Mouse (Mus musculus) limb, embryonic 14.5 days (tissue): ENCODE results near the gene Maged1. TPM values are rescaled to one million over a fixed set of nuclear protein-coding genes. Genes with fewer than 3 reads are reported as not detected.
"Not testable (repeated sequence)": the region's sequence is repeated elsewhere in the genome, so short reads cannot be mapped to it uniquely, and the experiment has no call there.

Experiments
- ATAC-seq: fragments of 200-750 bp; cut with Nextera tagmentation; 2 replicates; pipeline ENCODE4 v1.8.0; 2017; ENCODE audit warnings: low read depth, moderate number of reproducible peaks, moderate TSS enrichment; ENCODE audit not compliant: low FRiP score
- DNase-seq: peaks from one replicate; pipeline ENCODE4 v3.0.0-alpha.2; 2015; ENCODE audit warnings: low spot score
- H3K27ac ChIP-seq: fragments of 300-500 bp; sonication (generic); replicated peaks from 2 replicates; pipeline ENCODE4 v1.5.1; 2014; ENCODE audit warnings: low read depth, mild to moderate bottlenecking, low read length, moderate library complexity, mixed read lengths
- H3K27me3 ChIP-seq: fragments of 300-500 bp; sonication (generic); 2 replicates; pipeline ENCODE4 v1.6.1; 2014; ENCODE audit warnings: low read length, mixed read lengths; ENCODE audit not compliant: control insufficient read depth, insufficient read depth
- H3K36me3 ChIP-seq: fragments of 300-500 bp; sonication (generic); 2 replicates; pipeline ENCODE4 v1.6.1; 2014; ENCODE audit warnings: mild to moderate bottlenecking, low read length, moderate library complexity, mixed read lengths; ENCODE audit not compliant: control insufficient read depth, insufficient read depth
- H3K4me1 ChIP-seq: fragments of 300-500 bp; sonication (generic); 2 replicates; pipeline ENCODE4 v1.6.1; 2014; ENCODE audit warnings: antibody characterized with exemption, low read length, mixed read lengths; ENCODE audit not compliant: control insufficient read depth, insufficient read depth
- H3K4me2 ChIP-seq: fragments of 300-500 bp; sonication (generic); replicated peaks from 2 replicates; pipeline ENCODE4 v1.6.1; 2014; ENCODE audit warnings: low read depth, mild to moderate bottlenecking, low read length, moderate library complexity; ENCODE audit not compliant: severe bottlenecking
- H3K4me3 ChIP-seq: fragments of 300-500 bp; sonication (generic); replicated peaks from 2 replicates; pipeline ENCODE4 v1.5.1; 2014; ENCODE audit warnings: low read length
- H3K9ac ChIP-seq: fragments of 300-500 bp; sonication (generic); 2 replicates; pipeline ENCODE4 v1.6.1; 2014; ENCODE audit warnings: mild to moderate bottlenecking, low read depth, low read length, moderate library complexity; ENCODE audit not compliant: severe bottlenecking
- H3K9me3 ChIP-seq: fragments of 300-500 bp; sonication (generic); 2 replicates; pipeline ENCODE4 v1.6.1; 2016; ENCODE audit warnings: low read length; ENCODE audit not compliant: control insufficient read depth
- POLR2A ChIP-seq: fragments of 200-500 bp; IDR thresholded peaks from 2 replicates; pipeline ENCODE4 v1.8.0; 2012; ENCODE audit warnings: inconsistent platforms, mild to moderate bottlenecking, moderate library complexity, borderline replicate concordance; ENCODE audit not compliant: insufficient read depth, insufficient read length; ENCODE audit errors: extremely low read depth
- WGBS: fragments of 180-500 bp; shearing (Covaris S2); extraction: QIAGEN DNeasy Blood & Tissue Kit; methylation state at CpG from one replicate; pipeline ENCODE4 v1.1.7; 2014; 5-methylcytosine and 5-hydroxymethylcytosine counted together
- polyA plus RNA-seq, 2 experiments: library from polyadenylated mRNA; depleted of rRNA in 1 of 2; stranded (reverse) in 1 of 2; unstranded in 1 of 2; fragments of >200 nt; fragmentation: Nextera tagmentation in 1 of 2; extraction: Ambion mirVana in 1 of 2; gene quantifications; 2 replicates each; pipeline versions ENCODE4 v1.2.1 to v1.2.3; 2012 to 2014

The Maged1 gene
- polyA plus RNA-seq, 2 experiments: 822 to 929 TPM

- Histone ChIP-seq H3K9ac (no peak overlapping the region), H3K27ac (no peak overlapping the region), H3K4me2 (no peak overlapping the region), H3K27me3 (no peaks in the 10 kb centered on the region), H3K4me3 (no peak overlapping the region), H3K9me3 (no peaks in the 10 kb centered on the region), H3K4me1 (no peaks in the 10 kb centered on the region), H3K36me3 (no peaks in the 10 kb centered on the region)
- WGBS: 73% methylated on average over 3 of the region's 3 CpGs
- DNase-seq: no peak
- no peak for TF ChIP-seq POLR2A
- ATAC-seq: no peak
These were observed 11.6 kb downstream of the Maged1 start for GRCm38 (mm10) chrX:94530301-94530700.

- Histone ChIP-seq H3K4me3 (no peak overlapping the region), H3K4me1 (no peaks in the 10 kb centered on the region), H3K9me3 (no peaks in the 10 kb centered on the region), H3K27me3 (no peaks in the 10 kb centered on the region), H3K9ac (no peak overlapping the region), H3K27ac (no peak overlapping the region), H3K36me3 (no peaks in the 10 kb centered on the region), H3K4me2 (no peak overlapping the region)
- TF ChIP-seq POLR2A: no peak
- WGBS: 74% methylated on average over 3 of the region's 3 CpGs
- DNase-seq: no peak
- no peak for ATAC-seq
These were observed 19.8 kb downstream of the Maged1 start for GRCm38 (mm10) chrX:94522166-94522565.

GRCm38 (mm10) chrX:94508442-94508819 is 33.5 kb downstream of the Maged1 start:
- DNase-seq: no peak
- TF ChIP-seq POLR2A: no peak

GRCm38 (mm10) chrX:94507698-94508441 is 34.1 kb downstream of the Maged1 start:
- not testable (repeated sequence) for H3K4me2 ChIP-seq, H3K27ac ChIP-seq, H3K9ac ChIP-seq, H3K4me1 ChIP-seq, ATAC-seq, H3K9me3 ChIP-seq, H3K27me3 ChIP-seq, H3K36me3 ChIP-seq, H3K4me3 ChIP-seq, DNase-seq
- WGBS: 44% methylated on average over 6 of the region's 14 CpGs

More at GRCm38 (mm10) chrX:94508442-94508819, 33.5 kb downstream of the Maged1 start:
- no peak overlapping the region for H3K27ac ChIP-seq
- H3K4me1 ChIP-seq: no peaks in the 10 kb centered on the region
- ATAC-seq: no peak
- H3K9ac ChIP-seq: no peak overlapping the region
- H3K27me3 ChIP-seq: no peaks in the 10 kb centered on the region; the same call in 1 of the 2 replicates
- H3K4me2 ChIP-seq: no peak overlapping the region
- no peaks in the 10 kb centered on the region for H3K36me3 ChIP-seq
- no peaks in the 10 kb centered on the region for H3K9me3 ChIP-seq
- H3K4me3 ChIP-seq: no peak overlapping the region
- WGBS: 64% methylated on average over 3 of the region's 3 CpGs

- H3K4me1 ChIP-seq: no peaks in the 10 kb centered on the region
- no peak for TF ChIP-seq POLR2A
- no peak overlapping the region for H3K27ac ChIP-seq
- DNase-seq (no peak), ATAC-seq (no peak)
- H3K4me3 ChIP-seq: no peak overlapping the region
- H3K9ac ChIP-seq: no peak overlapping the region
- H3K9me3 ChIP-seq: no peaks in the 10 kb centered on the region
- WGBS: 83% methylated on average over 2 of the region's 2 CpGs
- no peaks in the 10 kb centered on the region for H3K36me3 ChIP-seq
- H3K4me2 ChIP-seq: no peak overlapping the region
- no peaks in the 10 kb centered on the region for H3K27me3 ChIP-seq
These were observed 55.7 kb downstream of the Maged1 start for GRCm38 (mm10) chrX:94486001-94486792.

Other genes with a start within 250 kb of the Maged1 start
- 0.08 and 0.13 TPM in 2 replicates for gene Fam90a1b, start 175.4 kb downstream of the Maged1 start, polyA plus RNA-seq (2012; rRNA removed)
- 0.10 and 0.19 TPM in 2 replicates for gene Fam90a1b, start 175.4 kb downstream of the Maged1 start, polyA plus RNA-seq (2014; fragmentation: Nextera tagmentation; extraction: Ambion mirVana)
- gene Apoo, start 175.0 kb downstream of the Maged1 start, polyA plus RNA-seq (2012; rRNA removed): 17.1 and 18.5 TPM in 2 replicates
- gene Apoo, start 175.0 kb downstream of the Maged1 start, polyA plus RNA-seq (2014; fragmentation: Nextera tagmentation; extraction: Ambion mirVana): 69.5 and 73.4 TPM in 2 replicates
- gene Gspt2, start 93.9 kb upstream of the Maged1 start, polyA plus RNA-seq (2012; rRNA removed): 9.4 and 11.2 TPM in 2 replicates
- gene Gspt2, start 93.9 kb upstream of the Maged1 start, polyA plus RNA-seq (2014; fragmentation: Nextera tagmentation; extraction: Ambion mirVana): 5.2 and 6.9 TPM in 2 replicates
- 5.2 and 6.6 TPM in 2 replicates for gene Zxdb, start 182.4 kb upstream of the Maged1 start, polyA plus RNA-seq (2012; rRNA removed)
- 2.7 and 3.0 TPM in 2 replicates for gene Zxdb, start 182.4 kb upstream of the Maged1 start, polyA plus RNA-seq (2014; fragmentation: Nextera tagmentation; extraction: Ambion mirVana)